In the genomic region with DNA sequence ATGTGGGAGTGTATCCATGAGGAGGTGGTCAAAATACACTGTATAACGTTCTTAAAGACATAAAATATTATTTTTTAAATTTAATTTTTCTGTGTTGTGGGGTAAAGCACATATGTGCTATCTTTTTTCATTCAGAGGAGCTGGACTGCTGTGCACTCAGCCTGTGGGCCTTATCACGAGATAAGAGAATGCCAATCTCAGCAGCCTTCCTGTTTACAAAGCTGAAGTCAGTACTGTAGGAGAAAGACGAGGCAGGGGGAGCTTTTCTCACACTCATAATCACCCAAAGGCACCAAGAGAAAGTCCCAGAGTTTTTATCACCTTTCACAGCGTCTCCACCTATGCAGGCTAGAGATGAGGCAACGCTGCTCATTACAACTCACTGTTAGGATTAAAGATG, we compare ENCODE assay signal across 39 mouse cellular contexts. TPM values are rescaled to one million over a fixed set of nuclear protein-coding genes. Genes with fewer than 3 reads are reported as not detected.
DNase-seq lines count a peak whose midpoint lies in the region; ATAC-seq lines count a peak whose summit lies in the region.
"Had no signal": no experiment of that assay in that cellular context is flagged by ENCODE, and none has a peak within 500 bp of the region (broad histone marks: within the 10 kb centered on the region; RNA-seq: fewer than 3 reads in every experiment).

No protein-coding gene starts in this region.

- H3K36me3 ChIP-seq in liver, embryonic 11.5 days (ENCODE audit: control insufficient read depth, insufficient read depth, low read length) = no peaks in the 10 kb centered on the region
- no peaks in the 10 kb centered on the region for H3K36me3 ChIP-seq in liver, embryonic 15.5 days (replicated peaks)
- H3K36me3 ChIP-seq in hindbrain, embryonic 12.5 days = no peaks in the 10 kb centered on the region
- H3K36me3 ChIP-seq: heart, embryonic 13.5 days; kidney, embryonic 15.5 days; limb, embryonic 13.5 days had no signal

- H3K4me3 ChIP-seq in liver, embryonic 11.5 days (ENCODE audit: low read depth, low read length) = no peak overlapping the region
- no peak overlapping the region for H3K4me3 ChIP-seq in liver, embryonic 15.5 days (replicated peaks)
- no peak overlapping the region for H3K4me3 ChIP-seq in hindbrain, embryonic 12.5 days
- H3K4me3 ChIP-seq: forebrain, embryonic 13.5 days; heart, embryonic 13.5 days; kidney, embryonic 15.5 days; left cerebral cortex, adult 2 months; limb, embryonic 13.5 days had no signal

- no peak overlapping the region for H3K27ac ChIP-seq in liver, embryonic 11.5 days (ENCODE audit: low read depth, low read length)
- no peak overlapping the region for H3K27ac ChIP-seq in liver, embryonic 15.5 days (replicated peaks)
- H3K27ac ChIP-seq in hindbrain, embryonic 12.5 days = no peak overlapping the region
- H3K27ac ChIP-seq: forebrain, embryonic 13.5 days; heart, embryonic 13.5 days; hindbrain, postnatal 0 days; kidney, embryonic 15.5 days; left cerebral cortex, adult 2 months; limb, embryonic 13.5 days had no signal

- no peaks in the 10 kb centered on the region for H3K9me3 ChIP-seq in liver, embryonic 11.5 days (ENCODE audit: control insufficient read depth, low read length)
- no peaks in the 10 kb centered on the region for H3K9me3 ChIP-seq in liver, embryonic 15.5 days (replicated peaks)
- no peaks in the 10 kb centered on the region for H3K9me3 ChIP-seq in hindbrain, embryonic 12.5 days (replicated peaks)
- H3K9me3 ChIP-seq: forebrain, embryonic 13.5 days; heart, embryonic 13.5 days; kidney, embryonic 15.5 days; limb, embryonic 13.5 days had no signal

- no peak overlapping the region for H3K9ac ChIP-seq in liver, embryonic 11.5 days (ENCODE audit: low read depth, low read length)
- no peak overlapping the region for H3K9ac ChIP-seq in liver, embryonic 15.5 days
- no peak overlapping the region for H3K9ac ChIP-seq in hindbrain, embryonic 12.5 days
- H3K9ac ChIP-seq: forebrain, embryonic 13.5 days; heart, embryonic 13.5 days; kidney, embryonic 15.5 days; limb, embryonic 13.5 days had no signal

- no peaks in the 10 kb centered on the region for H3K27me3 ChIP-seq in liver, embryonic 11.5 days (replicated peaks; ENCODE audit: control insufficient read depth, insufficient read depth, low read length)
- no peaks in the 10 kb centered on the region for H3K27me3 ChIP-seq in liver, embryonic 15.5 days
- H3K27me3 ChIP-seq in hindbrain, embryonic 12.5 days = no peaks in the 10 kb centered on the region
- H3K27me3 ChIP-seq: CH12.LX; forebrain, embryonic 13.5 days; heart, embryonic 13.5 days; kidney, embryonic 15.5 days; limb, embryonic 13.5 days; Patski had no signal

- ATAC-seq in liver, embryonic 11.5 days (replicated peaks; ENCODE audit: low FRiP score) = peak; percentile 84
- peak; percentile 88 for ATAC-seq in common myeloid progenitor, adult 5-6 weeks (replicated peaks; ENCODE audit: low read depth, poor library complexity, severe bottlenecking)
- ATAC-seq in liver, embryonic 15.5 days (ENCODE audit: insufficient read depth) = peak; percentile 76
- ATAC-seq in hindbrain, embryonic 12.5 days (ENCODE audit: low FRiP score) = no peak
- ATAC-seq: forebrain, embryonic 13.5 days; hindbrain, postnatal 0 days; Patski had no signal

- DNase-seq in liver, embryonic 11.5 days (ENCODE audit: low spot score) = no peak
- DNase-seq in liver = no peak
- DNase-seq in adrenal gland, adult 2 months = no peak
- no peak for DNase-seq in cerebellum, postnatal 25 days
- DNase-seq: adrenal gland, postnatal 25 days; cerebellum, adult 18-20 months; cerebellum, postnatal 10 days; gastrocnemius, postnatal 14 days; heart, postnatal 14 days; kidney, adult 11 months; kidney, postnatal 25 days; lung, adult 2 months; lung, postnatal 10 days; right cerebral cortex, postnatal 25 days; thymus, postnatal 14 days had no signal

- peaks cover 6% of the 10 kb centered on the region for H3K4me1 ChIP-seq in liver, embryonic 11.5 days (replicated peaks; ENCODE audit: control insufficient read depth, insufficient read depth, low read length)
- peaks cover 20% of the 10 kb centered on the region for H3K4me1 ChIP-seq in liver, embryonic 15.5 days (replicated peaks)
- H3K4me1 ChIP-seq in hindbrain, embryonic 12.5 days = no peaks in the 10 kb centered on the region
- H3K4me1 ChIP-seq: forebrain, embryonic 13.5 days; kidney, embryonic 15.5 days; limb, embryonic 13.5 days had no signal

- no peak overlapping the region for H3K4me2 ChIP-seq in liver, embryonic 11.5 days
- no peak overlapping the region for H3K4me2 ChIP-seq in liver, embryonic 15.5 days
- H3K4me2 ChIP-seq in hindbrain, embryonic 12.5 days (replicated peaks) = no peak overlapping the region
- H3K4me2 ChIP-seq: forebrain, embryonic 13.5 days; heart, embryonic 13.5 days; kidney, embryonic 15.5 days; limb, embryonic 13.5 days; midbrain, embryonic 11.5 days had no signal

- 20% methylated on average over 5 of the region's 5 CpGs for WGBS in liver, embryonic 11.5 days
- 13% methylated on average over 5 of the region's 5 CpGs for WGBS in liver, embryonic 15.5 days (ENCODE audit: insufficient replicate concordance)
- WGBS in hindbrain, embryonic 12.5 days = 76% methylated on average over 5 of the region's 5 CpGs

RNA-seq across cellular contexts. Expression of a gene that starts 52.5 kb away (rescaled TPM):
- polyA plus RNA-seq in liver, embryonic 11.5 days (2014; fragmentation: Nextera tagmentation; extraction: Ambion mirVana) = not detected in 2 replicates
- not detected in 2 replicates for total RNA-seq in common myeloid progenitor, adult 5-6 weeks (2017)
- not detected in 2 replicates for polyA plus RNA-seq in liver, embryonic 15.5 days (2015; fragmentation: Nextera tagmentation; extraction: Ambion mirVana)
- total RNA-seq in adrenal gland, adult 2 months (2021) = not detected
- polyA plus RNA-seq in adrenal gland, adult 2 months (2012; rRNA removed) = not detected in 2 replicates
- polyA plus RNA-seq in hindbrain, embryonic 12.5 days (2016; fragmentation: Nextera tagmentation; extraction: Ambion mirVana) = not detected in 2 replicates
- total RNA-seq: adrenal gland, postnatal 25 days; ES-E14; gastrocnemius, postnatal 14 days; granulocyte monocyte progenitor cell, adult 5-6 weeks; heart, postnatal 14 days; hindbrain, postnatal 0 days; layer of hippocampus, adult 18-20 months; layer of hippocampus, postnatal 10 days; left cerebral cortex, adult 2 months; left cerebral cortex, postnatal 25 days; neutrophil, adult 5-6 weeks had no signal
- polyA plus RNA-seq: C2C12; embryonic facial prominence, embryonic 11.5 days; forebrain, embryonic 13.5 days; heart, embryonic 13.5 days; hindbrain, embryonic 11.5 days; hindbrain, postnatal 0 days; kidney, embryonic 15.5 days; limb, embryonic 13.5 days; lung, adult 2 months; midbrain, embryonic 11.5 days; midbrain, embryonic 16.5 days; neural tube, embryonic 11.5 days; Patski; stomach, embryonic 16.5 days had no signal
